Mouse (Mus musculus) myocyte (in vitro differentiated cells): ENCODE measurements at regions not wholly inside any gene's neighbourhood (a gene's known extent, or its start where the extent isn't known, plus 50 kb on each side); places are given as distances from the start of the nearest gene placed in this dataset.

Experiments used
- CEBPB ChIP-seq: IDR thresholded peaks from 2 replicates; pipeline ENCODE4 v1.6.1; 2011; ENCODE audit warnings: mild to moderate bottlenecking, moderate library complexity; ENCODE audit not compliant: poor library complexity, insufficient read depth, severe bottlenecking
- E2F4 ChIP-seq: IDR thresholded peaks from one replicate; pipeline ENCODE4 v1.6.1; 2011; ENCODE audit warnings: mild to moderate bottlenecking, control low read depth, moderate library complexity; ENCODE audit not compliant: insufficient read depth
- MAX ChIP-seq: IDR thresholded peaks from one replicate; pipeline ENCODE4 v1.6.1; 2011; ENCODE audit warnings: low read depth, mild to moderate bottlenecking, control low read depth
- MYOD1 ChIP-seq, 3 experiments: IDR thresholded peaks; one replicate each; pipeline ENCODE4 v1.6.1; 2011; ENCODE audit warnings: control low read depth in 2 of 3, low read depth in 2 of 3, mild to moderate bottlenecking in 2 of 3, moderate library complexity in 1 of 3; ENCODE audit not compliant: insufficient read length in 2 of 3, control insufficient read depth in 1 of 3
- MYOG ChIP-seq, 3 experiments: IDR thresholded peaks; one replicate each; pipeline ENCODE4 v1.6.1; 2011; ENCODE audit warnings: control low read depth in 2 of 3, low read depth in 2 of 3, mild to moderate bottlenecking in 2 of 3; ENCODE audit not compliant: insufficient read length in 2 of 3, control insufficient read depth in 1 of 3, insufficient read depth in 1 of 3
- POLR2A ChIP-seq: IDR thresholded peaks from one replicate; pipeline ENCODE4 v1.6.1; 2011; ENCODE audit warnings: low read depth, mild to moderate bottlenecking, control low read depth, moderate library complexity; ENCODE audit not compliant: insufficient read length
- POLR2AphosphoS2 ChIP-seq: IDR thresholded peaks from one replicate; pipeline ENCODE4 v1.6.1; 2011; ENCODE audit warnings: low read depth, control low read depth; ENCODE audit not compliant: insufficient read length
- REST ChIP-seq: IDR thresholded peaks from one replicate; pipeline ENCODE4 v1.6.1; 2011; ENCODE audit warnings: mild to moderate bottlenecking, control low read depth, moderate library complexity; ENCODE audit not compliant: insufficient read depth, insufficient read length
- SRF ChIP-seq: IDR thresholded peaks from one replicate; pipeline ENCODE4 v1.6.1; 2011; ENCODE audit warnings: low read depth; ENCODE audit not compliant: control insufficient read depth, insufficient read length
- TCF12 ChIP-seq: IDR thresholded peaks from one replicate; pipeline ENCODE4 v1.6.1; 2011; ENCODE audit warnings: mild to moderate bottlenecking, control low read depth; ENCODE audit not compliant: poor library complexity, insufficient read depth, severe bottlenecking
- TCF3 ChIP-seq: IDR thresholded peaks from one replicate; pipeline ENCODE4 v1.6.1; 2011; ENCODE audit warnings: low read depth, control low read depth; ENCODE audit not compliant: insufficient read length
- USF1 ChIP-seq: IDR thresholded peaks from one replicate; pipeline ENCODE4 v1.6.1; 2011; ENCODE audit warnings: low read depth, mild to moderate bottlenecking, control low read depth, moderate library complexity

- TF ChIP-seq POLR2A (no peak), MYOG (IDR thresholded peaks at IDR 0.05; ENCODE audit: control insufficient read depth in 1 of 3, insufficient read depth in 1 of 3, insufficient read length in 2 of 3, low read depth in 2 of 3) (no peak), MAX (no peak), REST (no peak), TCF3 (no peak), MYOD1 (IDR thresholded peaks at IDR 0.05; ENCODE audit: control insufficient read depth in 1 of 3, insufficient read length in 2 of 3, low read depth in 2 of 3) (no peak), USF1 (no peak), CEBPB (no peak), E2F4 (no peak), POLR2AphosphoS2 (no peak), SRF (no peak), TCF12 (no peak)
Observed at GRCm38 (mm10) chr2:101136867-101137266, 487.7 kb upstream of the Rag2 start.
